Mouse (Mus musculus) splenic B cell, adult 2 months (primary cell): ENCODE data around the gene 0610030E20Rik.
A peak's percentile ranks its signal among the peaks of the same experiment; 100 is the strongest.

ENCODE experiments used
- DNase-seq: peaks from one replicate; pipeline ENCODE4 v3.0.0-alpha.2; 2011; ENCODE audit warnings: low read depth, low spot score
- H3K27me3 ChIP-seq: 2 replicates; pipeline ENCODE4 v1.6.1; 2012; ENCODE audit warnings: mild to moderate bottlenecking, low read length, moderate library complexity, mixed read lengths; ENCODE audit not compliant: control insufficient read depth, poor library complexity, insufficient read depth, severe bottlenecking
- H3K36me3 ChIP-seq: 2 replicates; pipeline ENCODE4 v1.6.1; 2012; ENCODE audit warnings: mild to moderate bottlenecking, low read length, moderate library complexity, mixed read lengths; ENCODE audit not compliant: control insufficient read depth, poor library complexity, insufficient read depth, severe bottlenecking

The 0610030E20Rik gene

GRCm38 (mm10) chr6:72370091-72370490 lies 23.0 kb downstream of the 0610030E20Rik start:
- H3K27me3 ChIP-seq = no peaks in the 10 kb centered on the region
- H3K36me3 ChIP-seq = no peaks in the 10 kb centered on the region
- DNase-seq = no peak

DNA sequence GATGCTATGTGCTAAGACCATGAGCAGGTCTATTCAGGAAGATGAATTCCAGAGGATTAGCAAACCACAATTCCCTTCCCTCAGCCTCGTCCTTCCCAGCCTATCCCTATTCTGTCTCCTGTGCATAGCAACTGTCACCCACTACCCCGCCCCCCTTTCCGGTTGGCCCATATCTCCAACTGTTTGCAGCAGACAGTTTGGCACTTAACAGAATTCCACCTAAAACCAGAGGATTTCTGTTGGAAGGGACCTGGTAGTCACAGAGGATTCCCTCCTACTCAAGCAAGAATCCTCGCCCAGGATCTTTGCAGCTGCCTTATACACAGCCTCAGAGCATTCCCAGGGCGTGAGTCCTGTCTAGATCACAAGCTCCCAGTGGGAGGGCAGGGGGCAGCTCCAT lies 24.0 kb downstream of the 0610030E20Rik start:
- Histone ChIP-seq H3K27me3 (no peaks in the 10 kb centered on the region), H3K36me3 (no peaks in the 10 kb centered on the region)
- no peak for DNase-seq

GRCm38 (mm10) chr6:72371571-72371970 lies 24.5 kb downstream of the 0610030E20Rik start:
- Histone ChIP-seq H3K36me3 (no peaks in the 10 kb centered on the region), H3K27me3 (no peaks in the 10 kb centered on the region)
- no peak for DNase-seq

DNA sequence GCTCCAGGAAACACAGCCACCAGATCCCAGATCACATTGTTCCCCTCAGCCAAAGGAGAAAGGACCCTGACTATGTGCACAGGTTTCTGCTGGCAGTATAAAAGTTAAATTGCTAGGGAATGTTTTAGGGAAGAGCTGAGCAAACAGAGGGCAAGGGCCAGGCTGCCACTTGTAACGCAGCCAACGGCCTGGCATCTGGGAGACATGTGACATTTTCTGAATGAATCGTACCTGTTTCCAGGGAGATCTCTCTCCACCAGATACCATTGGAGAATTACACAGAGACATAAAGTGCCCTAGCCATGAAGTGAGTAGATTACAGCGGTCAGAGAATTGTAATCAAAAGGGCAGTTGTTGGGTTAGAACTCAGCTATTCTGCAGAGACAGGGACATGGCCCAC lies 26.1 kb downstream of the 0610030E20Rik start:
- H3K36me3 ChIP-seq = no peaks in the 10 kb centered on the region
- no peaks in the 10 kb centered on the region for H3K27me3 ChIP-seq
- no peak for DNase-seq

DNA sequence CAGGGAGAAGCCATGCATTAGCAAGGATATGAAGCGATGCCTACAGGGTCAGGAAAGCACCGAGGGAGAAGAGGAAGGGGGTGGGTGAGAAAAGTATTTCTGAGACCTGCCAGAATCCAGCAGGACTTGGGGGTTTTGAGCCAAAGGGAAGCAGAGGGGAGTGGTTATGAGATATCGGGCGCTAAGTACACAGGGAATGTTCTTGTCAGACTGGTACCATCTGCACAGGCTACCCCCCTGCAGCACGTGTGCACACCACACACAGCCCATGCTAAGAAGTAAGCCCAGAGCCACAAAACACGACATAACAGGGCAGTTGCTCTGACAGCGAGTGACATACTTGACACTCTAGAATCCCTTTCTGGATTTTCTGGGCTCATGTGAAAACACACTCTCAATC lies 27.1 kb downstream of the 0610030E20Rik start:
- Histone ChIP-seq H3K36me3 (no peaks in the 10 kb centered on the region), H3K27me3 (no peaks in the 10 kb centered on the region)
- DNase-seq = no peak

- peak; percentile 70 for DNase-seq
- Histone ChIP-seq H3K27me3 (no peaks in the 10 kb centered on the region), H3K36me3 (no peaks in the 10 kb centered on the region)
Measured at GRCm38 (mm10) chr6:72374820-72375563, 27.9 kb downstream of the 0610030E20Rik start.

DNA sequence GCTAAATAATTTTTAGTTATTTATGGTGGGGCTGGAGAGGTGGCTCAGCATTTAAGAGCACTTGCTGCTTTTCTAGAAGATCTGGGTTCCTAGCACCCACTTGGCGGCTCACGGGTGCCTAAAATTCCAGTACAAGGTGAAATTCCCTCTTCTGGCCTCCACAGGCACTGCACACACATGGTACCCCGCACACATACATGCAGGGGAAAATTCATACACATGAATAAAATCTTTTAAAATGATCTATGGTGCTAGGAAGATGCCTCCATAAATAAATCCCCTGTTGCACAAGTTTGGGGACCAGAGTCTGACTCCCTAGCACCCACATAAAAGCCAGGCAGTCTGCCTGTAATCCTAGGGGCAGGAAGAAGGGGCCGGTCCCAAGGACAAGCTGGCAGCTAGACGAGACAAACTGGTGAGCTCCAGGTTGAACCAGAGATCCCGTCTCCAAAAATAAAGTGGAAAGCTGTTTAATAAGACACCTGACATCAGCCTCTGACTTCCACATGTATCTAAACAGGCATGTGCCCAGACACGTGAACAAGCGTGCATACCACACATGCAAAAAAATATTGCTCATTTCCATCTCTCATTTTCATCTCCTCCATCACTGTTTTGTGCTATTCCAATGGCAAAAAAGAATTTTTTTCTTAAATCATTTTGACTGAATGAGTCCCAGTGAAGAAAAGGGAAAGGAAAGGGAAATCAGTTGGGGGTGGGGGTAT lies 31.6 kb downstream of the 0610030E20Rik start:
- DNase-seq = no peak
- H3K36me3 ChIP-seq = no peaks in the 10 kb centered on the region
- H3K27me3 ChIP-seq = no peaks in the 10 kb centered on the region

DNA sequence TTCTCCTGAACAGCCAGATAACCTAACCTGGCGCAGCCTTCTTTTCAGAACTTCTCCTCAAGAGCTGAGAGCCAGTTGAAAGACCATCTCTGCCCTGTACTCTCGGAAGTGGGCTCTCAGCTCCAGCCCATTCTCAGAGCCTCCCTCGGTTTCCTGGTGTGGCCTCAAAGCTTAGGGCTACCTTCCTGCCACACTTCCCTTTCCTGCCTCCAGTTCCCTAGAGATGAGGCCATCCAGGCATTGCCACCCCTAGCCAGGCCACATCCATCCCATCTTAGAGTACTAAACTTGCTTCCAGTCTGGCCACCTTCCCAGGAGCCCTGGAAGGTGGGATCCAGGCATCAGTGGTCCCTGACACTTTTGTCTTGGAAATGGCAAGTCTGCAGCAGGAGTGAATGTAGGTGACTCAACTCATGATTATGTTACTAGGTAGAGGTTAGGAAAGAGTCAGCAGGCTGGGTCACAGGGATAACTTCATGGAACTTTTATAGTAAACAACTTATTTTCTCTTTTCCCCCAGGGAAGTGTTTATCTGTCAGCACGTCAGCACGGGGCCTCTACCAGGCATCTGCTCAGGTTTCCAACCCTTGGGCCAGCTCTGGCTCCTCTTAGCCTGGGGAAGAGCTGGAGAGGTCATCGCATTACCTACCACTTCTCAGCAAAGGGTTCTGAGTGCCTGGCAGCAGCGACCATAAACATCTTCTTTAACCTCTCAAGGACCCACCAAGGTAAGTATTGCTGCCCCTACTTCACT lies 32.4 kb downstream of the 0610030E20Rik start:
- no peaks in the 10 kb centered on the region for H3K36me3 ChIP-seq
- no peaks in the 10 kb centered on the region for H3K27me3 ChIP-seq
- no peak for DNase-seq

DNA sequence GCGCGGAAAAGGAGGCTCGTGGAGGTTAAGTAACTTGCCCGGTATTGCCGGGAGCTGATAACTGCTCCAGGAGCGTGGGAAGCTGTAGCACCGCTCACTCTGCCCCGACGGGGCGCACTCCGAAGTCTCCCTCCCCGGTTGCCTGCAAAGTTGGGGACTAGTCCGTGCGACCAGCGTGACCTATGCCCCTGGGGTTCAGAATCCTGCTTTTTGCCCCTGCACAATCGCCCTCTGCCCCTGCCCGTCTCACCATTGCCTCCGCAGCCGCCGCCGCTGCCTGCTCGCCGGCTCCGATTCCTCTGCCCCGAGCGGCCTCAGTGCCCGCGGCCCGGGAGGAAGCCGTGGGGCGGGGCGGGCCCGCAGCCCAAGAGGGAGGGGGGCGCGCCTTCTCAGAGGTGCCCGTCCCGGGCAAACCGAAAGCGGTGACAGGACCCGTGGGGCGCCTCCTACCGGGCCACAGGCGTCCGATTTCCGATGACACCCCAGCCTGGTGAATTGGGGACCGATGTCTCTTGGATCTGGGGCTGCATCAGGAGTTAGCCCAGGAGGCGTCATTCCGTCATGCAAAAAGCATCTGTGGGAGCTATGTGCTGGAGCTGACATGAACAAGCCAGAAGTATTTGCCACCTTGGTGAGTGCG lies 33.1 kb downstream of the 0610030E20Rik start, which contains the start of gene Vamp5:
Gene Vamp5, minus strand, starts transcription at position 338 of the 640 bp plus-strand sequence.
- DNase-seq = peak; percentile 87
- Histone ChIP-seq H3K36me3 (peaks cover 3% of the 10 kb centered on the region; the same call in 1 of the 2 replicates), H3K27me3 (no peaks in the 10 kb centered on the region)

GRCm38 (mm10) chr6:72382494-72382893 lies 35.4 kb downstream of the 0610030E20Rik start:
- DNase-seq = no peak
- H3K27me3 ChIP-seq = no peaks in the 10 kb centered on the region
- peaks cover 9% of the 10 kb centered on the region for H3K36me3 ChIP-seq

DNA sequence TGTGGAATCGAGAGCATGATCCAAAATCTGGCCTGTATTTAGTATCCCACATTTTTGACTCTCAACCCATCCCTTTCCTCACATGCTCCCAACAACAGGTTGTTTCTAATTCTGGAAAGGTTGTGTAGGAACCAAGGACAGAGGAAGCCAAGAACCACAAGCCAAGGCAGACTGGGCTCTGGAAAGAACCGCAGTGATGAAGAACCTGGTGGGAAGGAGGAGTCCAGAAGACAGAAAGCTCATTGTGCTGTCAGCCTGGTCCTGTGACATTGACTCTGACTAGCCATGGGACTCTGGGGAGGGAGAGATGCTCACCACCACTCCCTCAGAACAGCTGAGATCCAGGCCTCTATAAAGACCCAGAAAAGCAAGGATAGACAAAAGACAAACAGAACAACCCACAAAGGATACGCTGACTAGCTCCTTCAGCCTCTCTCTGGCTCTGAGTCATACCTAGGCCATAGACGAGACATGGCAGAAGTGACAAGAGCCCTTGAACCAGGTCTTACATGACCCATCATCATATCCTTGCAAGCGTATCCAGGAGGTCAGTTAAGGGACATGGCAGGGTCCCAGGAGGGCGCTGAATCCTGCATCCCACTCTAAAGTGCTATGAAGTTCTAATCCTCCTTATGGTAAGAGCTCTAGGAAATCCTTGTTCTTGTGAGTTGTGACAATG lies 36.2 kb downstream of the 0610030E20Rik start:
- no peak for DNase-seq
- no peaks in the 10 kb centered on the region for H3K27me3 ChIP-seq

DNA sequence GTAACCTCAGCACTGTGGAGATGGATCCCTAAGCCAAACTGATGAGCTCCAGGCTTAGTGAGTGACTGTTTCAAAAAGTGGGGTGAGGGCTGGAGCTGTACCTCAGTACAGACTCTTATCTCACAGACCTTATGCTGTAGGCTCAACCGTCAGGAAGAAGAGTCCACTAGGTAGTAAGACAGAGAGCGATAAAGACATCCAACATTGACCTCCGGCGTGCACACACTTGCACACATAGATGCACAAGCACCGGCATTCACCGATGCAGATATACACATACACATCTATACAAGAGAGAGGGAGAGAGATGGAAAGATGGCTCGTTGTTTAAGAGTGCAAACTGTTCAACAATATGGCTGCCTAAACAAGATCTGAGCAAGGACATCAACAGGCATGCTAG lies 36.8 kb downstream of the 0610030E20Rik start:
- H3K36me3 ChIP-seq = peaks cover 9% of the 10 kb centered on the region
- no peak for DNase-seq
- H3K27me3 ChIP-seq = no peaks in the 10 kb centered on the region

More for the DNA sequence above, 36.2 kb downstream of the 0610030E20Rik start:
- peaks cover 9% of the 10 kb centered on the region for H3K36me3 ChIP-seq

DNA sequence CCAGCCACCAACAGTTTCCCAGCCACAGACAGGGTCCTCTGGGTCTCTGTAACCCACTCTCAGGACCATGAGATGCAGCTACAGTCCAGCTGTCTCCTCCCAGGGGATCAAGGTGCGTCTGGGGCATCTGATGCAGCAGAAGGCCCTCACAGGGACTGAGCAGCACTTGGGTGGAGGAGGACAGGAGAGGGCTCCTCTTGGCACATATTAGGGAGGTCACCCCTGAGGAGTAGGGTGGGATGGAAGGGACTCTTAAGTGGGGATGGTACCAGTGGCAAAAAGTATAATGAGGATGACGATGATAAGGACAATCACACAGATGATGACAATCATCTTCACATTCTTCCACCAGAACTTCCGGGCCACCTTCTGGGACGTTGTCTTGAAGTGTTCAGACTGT lies 38.1 kb downstream of the 0610030E20Rik start:
- DNase-seq = no peak
- H3K36me3 ChIP-seq = peaks cover 9% of the 10 kb centered on the region
- H3K27me3 ChIP-seq = no peaks in the 10 kb centered on the region

DNA sequence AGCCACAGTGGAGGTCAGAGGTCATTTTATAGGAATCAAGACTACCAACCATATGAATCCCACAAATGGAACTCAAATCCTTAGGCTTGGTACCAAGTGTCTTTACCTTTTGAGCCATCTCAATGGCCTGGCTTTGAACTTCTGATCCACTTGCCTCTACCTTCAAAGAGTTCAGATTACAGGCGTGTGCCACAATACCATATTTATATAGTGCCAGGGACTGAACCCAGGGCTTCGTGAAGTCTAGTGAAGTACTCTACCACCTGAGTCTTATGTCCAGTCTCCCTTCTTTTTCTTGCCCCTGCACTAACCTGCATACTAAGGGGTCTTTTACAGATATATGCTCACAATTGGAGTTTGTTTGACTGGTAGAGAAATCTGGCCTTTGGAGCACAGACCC lies 39.4 kb downstream of the 0610030E20Rik start:
- H3K27me3 ChIP-seq = no peaks in the 10 kb centered on the region
- DNase-seq = no peak
- peaks cover 9% of the 10 kb centered on the region for H3K36me3 ChIP-seq
